Mouse (Mus musculus): ENCODE measurements around the gene Slc25a45.

Gene Slc25a45

GRCm38 (mm10) chr19:5928104-5928503, 50.5 kb downstream of the Slc25a45 start:
- no peak for DNase-seq (ENCODE audit: low read depth, low spot score)

GRCm38 (mm10) chr19:5928546-5928945, 50.9 kb downstream of the Slc25a45 start:
- no peak for DNase-seq (ENCODE audit: low read depth, low spot score)

GRCm38 (mm10) chr19:5929634-5930596, 52.3 kb downstream of the Slc25a45 start:
- DNase-seq (ENCODE audit: low read depth, low spot score): no peak

- DNase-seq (ENCODE audit: low read depth, low spot score): no peak
Observed at GRCm38 (mm10) chr19:5935266-5935665, 57.7 kb downstream of the Slc25a45 start.

All from embryo, embryonic 11.5 days (tissue).